Mouse (Mus musculus) E14TG2a.4 (cell line): ENCODE measurements around the gene Gm28047.

Experiments used
- CTCF ChIP-seq: conservative IDR thresholded peaks from 2 replicates; pipeline ENCODE4 v1.5.1; 2014; ENCODE audit warnings: low read length
- POU5F1 ChIP-seq: IDR thresholded peaks from 2 replicates; pipeline ENCODE4 v1.6.1; 2014; ENCODE audit warnings: low read length, borderline replicate concordance

GRCm38 (mm10) chr15:102505770-102506463 lies 119.0 kb downstream of the Gm28047 start:
- no peak for TF ChIP-seq CTCF
- TF ChIP-seq POU5F1: no peak
